Mouse (Mus musculus): ENCODE results near the gene Ppa2. TPM values are rescaled to one million over a fixed set of nuclear protein-coding genes. Genes with fewer than 3 reads are reported as not detected.
A peak's percentile ranks its signal among the peaks of the same experiment; 100 is the strongest.

Ppa2 gene
- polyA plus RNA-seq, 1 experiment from 2014 or later = 141 TPM

DNA sequence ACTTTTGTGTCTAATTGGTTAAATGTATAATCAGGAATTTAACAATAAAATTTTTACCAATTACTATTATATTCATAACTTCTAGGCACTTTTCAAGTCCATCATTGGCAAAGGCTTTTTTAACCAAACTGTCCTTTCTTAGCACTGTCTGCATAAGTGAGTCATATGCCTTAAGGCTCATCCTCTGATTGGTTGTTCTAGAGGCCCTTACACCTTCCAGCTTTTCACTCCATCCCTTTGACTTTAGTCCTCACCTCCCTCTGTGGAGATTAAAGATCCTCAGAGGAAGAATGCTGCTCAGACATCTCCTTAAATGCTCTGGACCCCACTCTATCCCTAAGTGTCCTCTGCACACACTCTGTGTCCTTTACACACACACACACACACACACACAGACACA, 68.3 kb downstream of the Ppa2 start:
- Histone ChIP-seq H3K4me2 (ENCODE audit: low read length) (no peak overlapping the region), H3K36me3 (ENCODE audit: insufficient read depth, low read length) (peaks cover 8% of the 10 kb centered on the region; the same call in 1 of the 2 replicates), H3K9me3 (replicated peaks; ENCODE audit: low read length) (no peaks in the 10 kb centered on the region), H3K4me1 (replicated peaks; ENCODE audit: insufficient read depth, low read length) (no peaks in the 10 kb centered on the region), H3K9ac (ENCODE audit: low read depth, low read length) (no peak overlapping the region), H3K4me3 (replicated peaks; ENCODE audit: low read depth, low read length) (no peak overlapping the region), H3K27ac (no peak overlapping the region), H3K27me3 (ENCODE audit: insufficient read depth, low read length) (no peaks in the 10 kb centered on the region)
- DNase-seq (ENCODE audit: low spot score) (peak; percentile 19), ATAC-seq (replicated peaks; ENCODE audit: low FRiP score, low read depth) (no peak)
- TF ChIP-seq CTCF (IDR thresholded peaks at IDR 0.05; ENCODE audit: low read depth) = no peak

GRCm38 (mm10) chr3:133379997-133380396, 70.1 kb downstream of the Ppa2 start:
- Histone ChIP-seq H3K27ac (no peak overlapping the region), H3K4me1 (replicated peaks; ENCODE audit: insufficient read depth, low read length) (no peaks in the 10 kb centered on the region), H3K9me3 (replicated peaks; ENCODE audit: low read length) (no peaks in the 10 kb centered on the region), H3K9ac (ENCODE audit: low read depth, low read length) (no peak overlapping the region), H3K36me3 (ENCODE audit: insufficient read depth, low read length) (peaks cover 8% of the 10 kb centered on the region; the same call in 1 of the 2 replicates), H3K4me3 (replicated peaks; ENCODE audit: low read depth, low read length) (no peak overlapping the region), H3K4me2 (ENCODE audit: low read length) (no peak overlapping the region), H3K27me3 (ENCODE audit: insufficient read depth, low read length) (no peaks in the 10 kb centered on the region)
- no peak for TF ChIP-seq CTCF (IDR thresholded peaks at IDR 0.05; ENCODE audit: low read depth)
- no peak for DNase-seq (ENCODE audit: low spot score)
- ATAC-seq (replicated peaks; ENCODE audit: low FRiP score, low read depth) = no peak
- 97% methylated on average over 1 of the region's 1 CpGs for WGBS

- H3K27ac ChIP-seq = no peak overlapping the region
- no peaks in the 10 kb centered on the region for H3K27me3 ChIP-seq (ENCODE audit: insufficient read depth, low read length)
- no peak overlapping the region for H3K4me2 ChIP-seq (ENCODE audit: low read length)
- H3K9ac ChIP-seq (ENCODE audit: low read depth, low read length) = no peak overlapping the region
- no peak for TF ChIP-seq CTCF (IDR thresholded peaks at IDR 0.05; ENCODE audit: low read depth)
- WGBS = 91% methylated on average over 11 of the region's 11 CpGs
- H3K9me3 ChIP-seq (replicated peaks; ENCODE audit: low read length) = no peaks in the 10 kb centered on the region
- no peak for DNase-seq (ENCODE audit: low spot score)
- ATAC-seq (replicated peaks; ENCODE audit: low FRiP score, low read depth) = no peak
- H3K4me3 ChIP-seq (replicated peaks; ENCODE audit: low read depth, low read length) = no peak overlapping the region
- H3K4me1 ChIP-seq (replicated peaks; ENCODE audit: insufficient read depth, low read length) = no peaks in the 10 kb centered on the region
- peaks cover 8% of the 10 kb centered on the region; the same call in 1 of the 2 replicates for H3K36me3 ChIP-seq (ENCODE audit: insufficient read depth, low read length)
Observed at GRCm38 (mm10) chr3:133381519-133381918, 71.6 kb downstream of the Ppa2 start.

GRCm38 (mm10) chr3:133382147-133382546, 72.2 kb downstream of the Ppa2 start:
- no peak for ATAC-seq (replicated peaks; ENCODE audit: low FRiP score, low read depth)
- Histone ChIP-seq H3K4me3 (replicated peaks; ENCODE audit: low read depth, low read length) (no peak overlapping the region), H3K36me3 (ENCODE audit: insufficient read depth, low read length) (peaks cover 8% of the 10 kb centered on the region; the same call in 1 of the 2 replicates), H3K27me3 (ENCODE audit: insufficient read depth, low read length) (no peaks in the 10 kb centered on the region), H3K4me2 (ENCODE audit: low read length) (no peak overlapping the region), H3K27ac (no peak overlapping the region), H3K4me1 (replicated peaks; ENCODE audit: insufficient read depth, low read length) (no peaks in the 10 kb centered on the region), H3K9me3 (replicated peaks; ENCODE audit: low read length) (no peaks in the 10 kb centered on the region), H3K9ac (ENCODE audit: low read depth, low read length) (no peak overlapping the region)
- no peak for DNase-seq (ENCODE audit: low spot score)
- 55% methylated on average over 9 of the region's 9 CpGs for WGBS
- no peak for TF ChIP-seq CTCF (IDR thresholded peaks at IDR 0.05; ENCODE audit: low read depth)

- no peak for TF ChIP-seq CTCF (IDR thresholded peaks at IDR 0.05; ENCODE audit: low read depth)
- Histone ChIP-seq H3K36me3 (ENCODE audit: insufficient read depth, low read length) (no peaks in the 10 kb centered on the region), H3K27me3 (ENCODE audit: insufficient read depth, low read length) (no peaks in the 10 kb centered on the region), H3K4me2 (ENCODE audit: low read length) (no peak overlapping the region), H3K9me3 (replicated peaks; ENCODE audit: low read length) (no peaks in the 10 kb centered on the region), H3K4me1 (replicated peaks; ENCODE audit: insufficient read depth, low read length) (no peaks in the 10 kb centered on the region), H3K27ac (peak overlapping the region; percentile 22; the same call in 1 of the 2 replicates), H3K4me3 (replicated peaks; ENCODE audit: low read depth, low read length) (no peak overlapping the region), H3K9ac (ENCODE audit: low read depth, low read length) (no peak overlapping the region)
- DNase-seq (ENCODE audit: low spot score) (peak; percentile 63), ATAC-seq (replicated peaks; ENCODE audit: low FRiP score, low read depth) (no peak)
- 64% methylated on average over 6 of the region's 6 CpGs for WGBS
Observed at GRCm38 (mm10) chr3:133384164-133384708, 74.3 kb downstream of the Ppa2 start.

DNA sequence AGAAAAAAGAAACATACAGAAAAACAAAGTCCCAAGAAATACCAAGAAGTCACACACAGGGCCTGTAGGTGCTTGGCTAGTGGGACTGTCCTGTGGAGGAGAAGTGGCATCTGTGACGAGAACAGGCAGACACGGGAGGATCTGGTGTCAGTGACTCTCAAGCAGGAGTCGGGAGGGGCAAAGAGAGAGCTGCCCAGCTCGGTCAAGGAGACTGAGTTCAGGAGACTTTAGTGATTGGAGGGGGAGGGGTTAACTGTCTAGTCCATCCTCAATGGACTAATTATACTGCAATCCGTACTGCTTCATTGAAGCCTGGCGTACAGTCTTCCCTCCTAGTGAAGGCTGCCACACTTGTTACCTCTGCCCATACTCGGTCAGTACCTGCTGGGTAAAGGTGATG, 77.4 kb downstream of the Ppa2 start:
- no peak overlapping the region for H3K4me2 ChIP-seq (ENCODE audit: low read length)
- no peak overlapping the region for H3K27ac ChIP-seq
- H3K27me3 ChIP-seq (ENCODE audit: insufficient read depth, low read length) = no peaks in the 10 kb centered on the region
- ATAC-seq (replicated peaks; ENCODE audit: low FRiP score, low read depth) (0 out of 2 replicates have a peak, but pooled peaks have one; percentile 43), DNase-seq (ENCODE audit: low spot score) (peak; percentile 27)
- H3K9ac ChIP-seq (ENCODE audit: low read depth, low read length) = no peak overlapping the region
- no peaks in the 10 kb centered on the region for H3K36me3 ChIP-seq (ENCODE audit: insufficient read depth, low read length)
- no peaks in the 10 kb centered on the region for H3K4me1 ChIP-seq (replicated peaks; ENCODE audit: insufficient read depth, low read length)
- WGBS = 41% methylated on average over 7 of the region's 7 CpGs
- no peak overlapping the region for H3K4me3 ChIP-seq (replicated peaks; ENCODE audit: low read depth, low read length)
- H3K9me3 ChIP-seq (replicated peaks; ENCODE audit: low read length) = no peaks in the 10 kb centered on the region
- TF ChIP-seq CTCF (IDR thresholded peaks at IDR 0.05; ENCODE audit: low read depth) = no peak

Data from kidney, postnatal 0 days (tissue).